Mouse (Mus musculus) liver, embryonic 12.5 days (tissue): ENCODE measurements around the gene Dnajc2. TPM values are rescaled to one million over a fixed set of nuclear protein-coding genes. Genes with fewer than 3 reads are reported as not detected.

Experiments
- ATAC-seq: fragments of 200-750 bp; cut with Nextera tagmentation; 2 replicates; pipeline ENCODE4 v1.8.0; 2017; ENCODE audit warnings: moderate number of reproducible peaks, mild to moderate bottlenecking, moderate library complexity
- H3K27ac ChIP-seq: fragments of 300-500 bp; sonication (generic); 2 replicates; pipeline ENCODE4 v1.5.1; 2016; ENCODE audit warnings: mild to moderate bottlenecking
- H3K27me3 ChIP-seq: fragments of 300-500 bp; sonication (generic); replicated peaks from 2 replicates; pipeline ENCODE4 v1.6.1; 2016; ENCODE audit warnings: mild to moderate bottlenecking, moderate library complexity
- H3K36me3 ChIP-seq: fragments of 300-500 bp; sonication (generic); 2 replicates; pipeline ENCODE4 v1.6.1; 2016; ENCODE audit warnings: mild to moderate bottlenecking, moderate library complexity
- H3K4me1 ChIP-seq: fragments of 300-500 bp; sonication (generic); 2 replicates; pipeline ENCODE4 v1.6.1; 2016
- H3K4me2 ChIP-seq: fragments of 300-500 bp; sonication (generic); 2 replicates; pipeline ENCODE4 v1.6.1; 2016; ENCODE audit warnings: mild to moderate bottlenecking, moderate library complexity
- H3K4me3 ChIP-seq: fragments of 300-500 bp; sonication (generic); 2 replicates; pipeline ENCODE4 v1.5.1; 2016; ENCODE audit warnings: mild to moderate bottlenecking, moderate library complexity
- H3K9ac ChIP-seq: fragments of 300-500 bp; sonication (generic); 2 replicates; pipeline ENCODE4 v1.6.1; 2016; ENCODE audit warnings: mild to moderate bottlenecking, moderate library complexity
- H3K9me3 ChIP-seq: fragments of 300-500 bp; sonication (generic); replicated peaks from 2 replicates; pipeline ENCODE4 v1.6.1; 2016; ENCODE audit warnings: mild to moderate bottlenecking, moderate library complexity
- WGBS: fragments of 180-500 bp; shearing (Covaris S2); methylation state at CpG from one replicate; pipeline ENCODE4 v1.1.7; 2016; ENCODE audit not compliant: insufficient replicate concordance; 5-methylcytosine and 5-hydroxymethylcytosine counted together
- polyA plus RNA-seq: library from polyadenylated mRNA; unstranded; fragments of >200 nt; fragmentation: Nextera tagmentation; extraction: Ambion mirVana; gene quantifications from 2 replicates; pipeline ENCODE4 v1.2.1, GENCODE M21; 2016

Gene Dnajc2
- polyA plus RNA-seq, 1 experiment from 2014 or later: 67.6 TPM

DNA sequence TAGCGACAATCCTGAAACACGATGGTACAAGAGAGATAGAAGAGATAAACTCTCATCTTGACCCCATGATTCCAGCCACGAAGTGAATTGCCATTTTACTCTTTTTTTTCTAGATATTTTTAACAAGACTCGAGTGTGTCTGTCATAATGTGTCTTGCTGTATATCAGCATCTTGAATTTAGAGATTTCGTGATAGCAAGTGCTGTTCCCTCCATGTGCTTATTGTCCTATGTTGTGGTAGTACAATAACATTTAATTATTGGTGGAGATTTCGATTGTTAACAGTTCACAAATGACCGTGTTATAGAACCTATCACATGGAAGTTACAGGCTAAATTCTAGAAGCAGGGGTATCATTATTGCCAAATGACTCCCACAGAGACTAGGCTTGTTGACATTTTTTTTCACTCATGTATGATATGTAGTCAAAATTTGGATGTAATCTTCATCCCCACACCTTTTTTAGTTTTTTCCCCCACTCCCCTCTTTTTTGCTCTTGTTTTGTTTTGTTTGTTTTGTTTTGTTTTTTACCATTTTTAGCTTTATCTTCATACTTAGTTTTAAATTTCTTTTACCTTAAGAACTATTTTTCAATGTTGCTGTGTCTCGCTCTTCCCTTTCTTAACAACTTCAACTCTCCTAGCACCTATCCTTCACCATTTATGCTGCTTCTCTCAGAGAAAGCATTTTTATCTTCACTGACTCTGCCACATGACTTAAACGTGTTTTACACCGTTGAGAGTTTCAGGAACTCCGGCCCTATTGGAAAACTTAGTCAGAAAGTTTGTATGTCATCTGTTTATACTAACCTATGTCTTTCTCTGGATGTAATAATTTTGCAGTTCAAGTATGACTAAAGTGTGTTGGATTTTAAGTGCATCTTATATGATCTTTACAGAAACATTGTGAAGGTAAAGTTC is 2.4 kb upstream of the Dnajc2 start:
- 23% methylated on average over 11 of the region's 11 CpGs for WGBS
- peak overlapping the region; percentile 99 for H3K4me3 ChIP-seq
- peaks cover 46% of the 10 kb centered on the region for H3K36me3 ChIP-seq
- peak overlapping the region; percentile 94 for H3K27ac ChIP-seq
- ATAC-seq: no peak
- H3K4me2 ChIP-seq: peak overlapping the region; percentile 97
- H3K27me3 ChIP-seq: no peaks in the 10 kb centered on the region
- peak overlapping the region; percentile 94 for H3K9ac ChIP-seq
- no peaks in the 10 kb centered on the region for H3K9me3 ChIP-seq
- H3K4me1 ChIP-seq: peaks cover 43% of the 10 kb centered on the region

- peak overlapping the region; percentile 94 for H3K27ac ChIP-seq
- H3K4me2 ChIP-seq: peak overlapping the region; percentile 97
- 2% methylated on average over 51 of the region's 51 CpGs for WGBS
- H3K9ac ChIP-seq: peak overlapping the region; percentile 94
- no peaks in the 10 kb centered on the region for H3K9me3 ChIP-seq
- ATAC-seq: peak; percentile 81
- H3K4me3 ChIP-seq: peak overlapping the region; percentile 99
- H3K27me3 ChIP-seq: no peaks in the 10 kb centered on the region
- H3K4me1 ChIP-seq: peaks cover 43% of the 10 kb centered on the region
- H3K36me3 ChIP-seq: peaks cover 46% of the 10 kb centered on the region
Measured at GRCm38 (mm10) chr5:21786258-21787185, 1.5 kb upstream of the Dnajc2 start.

DNA sequence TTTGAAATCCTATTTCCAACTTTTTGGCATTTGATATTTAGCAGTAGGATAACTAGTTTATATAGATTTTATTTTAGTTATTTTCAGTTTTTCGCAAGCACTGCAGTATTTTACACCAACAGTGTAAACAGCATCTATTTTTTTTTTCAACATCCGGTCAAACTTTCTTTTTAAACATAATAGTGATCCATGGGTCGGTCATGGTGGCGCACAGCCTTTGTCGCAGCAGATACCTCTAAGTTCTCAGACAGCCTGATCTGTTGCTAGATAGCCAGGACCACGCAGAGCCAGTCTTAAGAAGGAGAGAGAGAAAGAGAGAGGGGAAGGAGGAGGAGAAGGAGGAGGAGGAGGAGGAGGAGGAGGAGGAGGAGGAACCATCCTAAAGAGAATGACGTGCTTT is 725 bp upstream of the Dnajc2 start:
- Histone ChIP-seq H3K4me1 (peaks cover 43% of the 10 kb centered on the region), H3K4me3 (peak overlapping the region; percentile 99), H3K27ac (peak overlapping the region; percentile 94), H3K4me2 (peak overlapping the region; percentile 97), H3K36me3 (peaks cover 48% of the 10 kb centered on the region), H3K27me3 (no peaks in the 10 kb centered on the region), H3K9ac (peak overlapping the region; percentile 94), H3K9me3 (no peaks in the 10 kb centered on the region)
- 53% methylated on average over 7 of the region's 7 CpGs for WGBS
- ATAC-seq: no peak

DNA sequence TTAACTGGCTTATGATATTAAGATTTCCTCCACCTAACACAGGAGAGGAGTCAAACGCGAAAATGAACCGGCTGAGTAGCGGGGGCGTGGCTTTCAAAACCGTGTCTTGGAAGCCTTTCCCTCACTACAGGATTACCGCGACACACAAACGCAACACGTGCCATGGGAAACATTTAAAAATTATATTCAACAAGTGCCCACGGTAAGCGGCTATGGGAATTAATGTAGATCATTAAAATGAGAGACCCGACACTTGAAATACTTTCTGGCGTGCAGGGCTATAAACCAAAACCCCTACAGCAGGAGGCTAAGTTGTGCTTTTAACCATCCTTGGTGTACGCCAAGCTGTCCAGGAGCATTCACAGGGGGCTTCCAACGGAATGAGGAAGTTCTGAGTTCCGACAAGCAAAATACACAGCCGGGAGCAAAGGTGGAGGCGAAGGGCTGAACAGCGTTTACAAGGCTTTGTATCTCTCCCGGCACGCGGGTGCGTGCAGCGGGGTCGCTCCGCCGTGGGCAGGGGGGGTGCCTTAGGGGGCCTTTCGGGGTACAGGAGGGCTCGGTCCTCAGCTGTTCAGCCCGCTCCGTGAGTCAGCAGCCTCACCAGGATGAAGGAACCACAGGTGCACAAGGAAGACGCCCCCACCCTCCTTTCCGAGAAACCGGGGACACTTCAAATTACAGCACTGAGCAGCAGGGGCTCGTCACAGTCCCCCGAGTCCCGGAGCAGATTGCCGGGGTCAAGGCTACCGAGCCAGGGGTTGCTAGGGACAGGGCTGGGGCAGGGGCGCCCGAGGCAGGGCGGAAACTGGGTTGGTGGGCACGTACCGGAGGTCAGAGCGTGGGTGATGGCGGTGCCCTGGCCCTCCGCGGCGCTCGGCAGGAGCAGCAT is 644 bp downstream of the Dnajc2 start:
- H3K36me3 ChIP-seq: peaks cover 50% of the 10 kb centered on the region
- H3K9ac ChIP-seq: peak overlapping the region; percentile 90
- WGBS: 1% methylated on average over 51 of the region's 51 CpGs
- peak overlapping the region; percentile 97 for H3K4me2 ChIP-seq
- ATAC-seq: peak; percentile 53
- H3K4me1 ChIP-seq: peaks cover 33% of the 10 kb centered on the region
- H3K27ac ChIP-seq: peak overlapping the region; percentile 79
- H3K4me3 ChIP-seq: peak overlapping the region; percentile 99
- no peaks in the 10 kb centered on the region for H3K9me3 ChIP-seq
- H3K27me3 ChIP-seq: no peaks in the 10 kb centered on the region

GRCm38 (mm10) chr5:21776491-21776890 is 8.6 kb downstream of the Dnajc2 start:
- no peak overlapping the region for H3K4me3 ChIP-seq
- H3K27ac ChIP-seq: no peak overlapping the region
- H3K27me3 ChIP-seq: no peaks in the 10 kb centered on the region
- whole genome bisulfite sequencing: 89% methylated on average over 6 of the region's 6 CpGs
- peaks cover 82% of the 10 kb centered on the region for H3K36me3 ChIP-seq
- ATAC-seq: no peak
- H3K4me2 ChIP-seq: no peak overlapping the region
- H3K4me1 ChIP-seq: no peaks in the 10 kb centered on the region
- no peaks in the 10 kb centered on the region for H3K9me3 ChIP-seq
- no peak overlapping the region for H3K9ac ChIP-seq

DNA sequence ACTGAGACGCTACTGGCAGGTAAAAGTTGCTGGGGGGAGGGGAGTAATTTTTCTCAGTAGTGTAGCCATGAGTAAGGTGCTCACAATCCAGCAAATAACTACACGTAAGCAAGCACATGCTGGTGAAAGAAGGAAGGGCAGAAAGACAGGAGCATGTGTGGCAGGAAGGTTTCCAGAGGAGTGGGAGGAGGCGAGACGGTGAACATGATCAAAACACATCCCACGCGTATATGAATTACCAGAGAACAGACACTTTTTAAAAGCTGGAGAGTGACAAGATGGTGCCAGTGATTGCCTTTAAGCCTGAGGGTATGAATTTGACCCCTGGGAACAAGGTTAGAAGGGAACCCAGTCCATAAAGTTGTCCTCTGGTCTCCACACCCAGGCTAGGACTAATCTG is 15.2 kb downstream of the Dnajc2 start:
- no peaks in the 10 kb centered on the region for H3K4me1 ChIP-seq
- no peaks in the 10 kb centered on the region for H3K27me3 ChIP-seq
- no peak overlapping the region for H3K27ac ChIP-seq
- no peak overlapping the region for H3K9ac ChIP-seq
- 88% methylated on average over 6 of the region's 6 CpGs for WGBS
- H3K9me3 ChIP-seq: no peaks in the 10 kb centered on the region
- no peak overlapping the region for H3K4me2 ChIP-seq
- ATAC-seq: no peak
- H3K36me3 ChIP-seq: peaks cover 79% of the 10 kb centered on the region
- H3K4me3 ChIP-seq: no peak overlapping the region

DNA sequence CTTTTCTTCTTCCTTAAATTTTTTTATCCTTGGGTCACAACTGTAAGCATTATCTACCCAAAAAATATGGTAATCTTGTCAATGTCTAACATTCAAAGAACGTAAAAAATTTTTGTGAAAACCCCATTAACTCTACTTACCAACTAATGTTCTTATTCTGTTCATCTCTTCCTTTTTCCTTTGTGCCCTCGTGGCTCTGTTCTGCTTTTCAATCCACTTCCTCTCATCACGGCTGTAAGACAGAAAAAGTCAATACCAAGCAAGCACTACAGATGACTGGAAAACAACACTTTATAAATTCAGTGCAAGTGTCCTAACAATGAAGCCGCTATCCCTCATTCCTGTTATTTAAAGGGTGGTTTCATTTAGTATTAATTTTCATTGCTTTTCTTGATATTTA is 16.5 kb downstream of the Dnajc2 start:
- Histone ChIP-seq H3K9me3 (no peaks in the 10 kb centered on the region), H3K9ac (no peak overlapping the region), H3K4me1 (no peaks in the 10 kb centered on the region), H3K27ac (no peak overlapping the region), H3K4me2 (no peak overlapping the region), H3K36me3 (peaks cover 79% of the 10 kb centered on the region), H3K4me3 (no peak overlapping the region), H3K27me3 (no peaks in the 10 kb centered on the region)
- WGBS: 65% methylated on average over 4 of the region's 4 CpGs
- no peak for ATAC-seq

GRCm38 (mm10) chr5:21745966-21746365 is 39.1 kb downstream of the Dnajc2 start:
- H3K27ac ChIP-seq: no peak overlapping the region
- no peak overlapping the region for H3K9ac ChIP-seq
- no peak for ATAC-seq
- H3K4me2 ChIP-seq: no peak overlapping the region
- H3K27me3 ChIP-seq: no peaks in the 10 kb centered on the region
- H3K4me1 ChIP-seq: no peaks in the 10 kb centered on the region
- 90% methylated on average over 7 of the region's 8 CpGs for WGBS
- H3K9me3 ChIP-seq: no peaks in the 10 kb centered on the region
- peaks cover 98% of the 10 kb centered on the region for H3K36me3 ChIP-seq
- no peak overlapping the region for H3K4me3 ChIP-seq

DNA sequence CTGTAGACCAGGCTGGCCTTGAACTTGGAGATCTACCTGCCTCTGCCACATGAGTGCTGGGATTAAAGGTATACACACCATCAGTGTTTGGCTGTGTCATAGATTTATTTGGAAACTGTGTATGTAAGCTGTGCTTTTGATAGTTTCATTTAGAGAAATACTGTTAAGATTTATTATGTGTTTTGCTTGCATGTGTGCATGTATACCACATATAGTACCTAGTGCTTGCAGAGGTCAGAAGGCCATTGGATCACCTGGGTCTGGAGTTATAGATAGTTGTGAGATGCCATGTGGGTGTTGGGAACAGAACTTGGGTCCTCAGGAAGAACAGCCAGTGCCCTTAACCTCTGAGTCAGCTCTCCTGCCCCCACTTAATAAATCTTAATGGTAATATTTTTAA is 40.4 kb downstream of the Dnajc2 start:
- H3K4me3 ChIP-seq: no peak overlapping the region
- ATAC-seq: no peak
- H3K4me1 ChIP-seq: no peaks in the 10 kb centered on the region
- no peak overlapping the region for H3K4me2 ChIP-seq
- H3K9ac ChIP-seq: no peak overlapping the region
- no peaks in the 10 kb centered on the region for H3K27me3 ChIP-seq
- no peak overlapping the region for H3K27ac ChIP-seq
- H3K9me3 ChIP-seq: no peaks in the 10 kb centered on the region
- H3K36me3 ChIP-seq: peaks cover 95% of the 10 kb centered on the region

DNA sequence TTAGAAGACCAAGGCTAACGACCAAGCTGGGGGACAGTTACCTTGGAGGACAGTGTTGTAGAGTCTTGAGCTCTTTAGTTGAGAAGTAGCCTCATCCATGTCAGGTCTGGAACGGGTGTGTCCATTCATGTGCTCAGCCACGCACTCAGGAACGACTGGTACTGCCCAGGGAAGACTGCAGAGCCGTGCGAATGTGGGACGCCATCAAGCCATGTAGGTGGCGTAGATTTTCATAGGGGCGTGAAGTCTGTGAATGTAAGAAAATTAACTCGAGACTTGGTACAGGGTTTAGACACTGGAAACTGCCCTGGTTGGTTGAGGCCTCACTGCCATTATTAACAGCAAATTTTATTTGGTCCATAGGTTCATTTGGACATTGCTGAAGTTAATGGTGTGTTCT is 41.4 kb downstream of the Dnajc2 start:
- Histone ChIP-seq H3K9ac (no peak overlapping the region), H3K27me3 (no peaks in the 10 kb centered on the region), H3K4me1 (peaks cover 2% of the 10 kb centered on the region; the same call in 1 of the 2 replicates), H3K4me2 (no peak overlapping the region), H3K9me3 (no peaks in the 10 kb centered on the region), H3K4me3 (no peak overlapping the region), H3K27ac (no peak overlapping the region), H3K36me3 (peaks cover 95% of the 10 kb centered on the region)
- WGBS: 84% methylated on average over 10 of the region's 10 CpGs
- ATAC-seq: no peak

GRCm38 (mm10) chr5:21739881-21740280 is 45.2 kb downstream of the Dnajc2 start:
- no peak for ATAC-seq
- Histone ChIP-seq H3K4me1 (peaks cover 18% of the 10 kb centered on the region), H3K27ac (no peak overlapping the region), H3K9me3 (no peaks in the 10 kb centered on the region), H3K4me3 (no peak overlapping the region), H3K9ac (no peak overlapping the region), H3K27me3 (no peaks in the 10 kb centered on the region), H3K36me3 (peaks cover 62% of the 10 kb centered on the region), H3K4me2 (no peak overlapping the region)
- WGBS: 73% methylated on average over 13 of the region's 13 CpGs
